Mouse (Mus musculus) MEL (cell line): ENCODE results near the gene Cxcr6. TPM values are rescaled to one million over a fixed set of nuclear protein-coding genes. Genes with fewer than 3 reads are reported as not detected.
A peak's percentile ranks its signal among the peaks of the same experiment; 100 is the strongest.

ENCODE experiments used
- DNase-seq: peaks from one replicate; pipeline ENCODE4 v3.0.0; 2011; ENCODE audit warnings: low read depth, low spot score
- H3K27ac ChIP-seq: 2 replicates; pipeline ENCODE4 v1.5.1; 2012; ENCODE audit warnings: low read depth, mild to moderate bottlenecking, control low read depth, low read length, moderate library complexity; ENCODE audit not compliant: control insufficient read depth
- H3K27me3 ChIP-seq, 2 experiments: fragments of 150-350 bp in 1 of 2; sonication (generic) in 1 of 2; 2 replicates each; pipeline ENCODE4 v1.6.1; 2012; ENCODE audit warnings: low read length in 2 of 2, mild to moderate bottlenecking in 2 of 2, improper control_type of control experiment in 1 of 2, moderate library complexity in 1 of 2; ENCODE audit not compliant: insufficient read depth in 2 of 2, control insufficient read depth in 1 of 2
- H3K36me3 ChIP-seq, 2 experiments: 2 replicates each; pipeline ENCODE4 v1.6.1; 2012 to 2014; ENCODE audit warnings: low read length in 2 of 2, improper control_type of control experiment in 1 of 2, inconsistent platforms in 1 of 2, mild to moderate bottlenecking in 1 of 2; ENCODE audit not compliant: insufficient read depth in 2 of 2, control insufficient read depth in 1 of 2
- H3K4me1 ChIP-seq, 2 experiments: fragments of 150-350 bp in 1 of 2; sonication (generic) in 1 of 2; 2 replicates each; pipeline ENCODE4 v1.6.1; 2012; ENCODE audit warnings: low read length in 2 of 2, improper control_type of control experiment in 1 of 2, mild to moderate bottlenecking in 1 of 2; ENCODE audit not compliant: insufficient read depth in 2 of 2, control insufficient read depth in 1 of 2
- H3K4me3 ChIP-seq, 2 experiments: fragments of 150-350 bp in 1 of 2; sonication (generic) in 1 of 2; 2 replicates each; pipeline ENCODE4 v1.5.1; 2012; ENCODE audit warnings: low read depth in 2 of 2, low read length in 2 of 2, mild to moderate bottlenecking in 2 of 2, moderate library complexity in 2 of 2, control low read depth in 1 of 2, improper control_type of control experiment in 1 of 2; ENCODE audit not compliant: control insufficient read depth in 1 of 2, insufficient read depth in 1 of 2
- H3K79me2 ChIP-seq: 2 replicates; pipeline ENCODE4 v1.6.1; 2012; ENCODE audit warnings: mild to moderate bottlenecking, low read length, moderate library complexity; ENCODE audit not compliant: control insufficient read depth, poor library complexity, insufficient read depth
- H3K9ac ChIP-seq: 2 replicates; pipeline ENCODE4 v1.6.1; 2012; ENCODE audit warnings: low read depth, mild to moderate bottlenecking, control low read depth, low read length, moderate library complexity; ENCODE audit not compliant: control insufficient read depth, poor library complexity, severe bottlenecking
- H3K9me3 ChIP-seq: fragments of 150-350 bp; sonication (generic); replicated peaks from 2 replicates; pipeline ENCODE4 v1.6.1; 2012; ENCODE audit warnings: mild to moderate bottlenecking, low read length, improper control_type of control experiment, moderate library complexity; ENCODE audit not compliant: insufficient read depth
- CHD1 ChIP-seq: IDR thresholded peaks from 2 replicates; pipeline ENCODE4 v1.6.1; 2012; ENCODE audit warnings: low read depth, mild to moderate bottlenecking, inconsistent platforms, low read length, improper control_type of control experiment
- EP300 ChIP-seq, 2 experiments: IDR thresholded peaks; 2 replicates each; pipeline ENCODE4 v1.6.1; 2011; ENCODE audit warnings: improper control_type of control experiment in 2 of 2, low read length in 2 of 2, low read depth in 1 of 2, mild to moderate bottlenecking in 1 of 2
- MAX ChIP-seq: IDR thresholded peaks from 2 replicates; pipeline ENCODE4 v1.6.1; 2011; ENCODE audit warnings: low read length, improper control_type of control experiment
- MEF2A ChIP-seq: IDR thresholded peaks from 2 replicates; pipeline ENCODE4 v1.6.1; 2014; ENCODE audit warnings: low read depth, mild to moderate bottlenecking, inconsistent platforms, low read length, improper control_type of control experiment; ENCODE audit not compliant: poor library complexity, insufficient replicate concordance, severe bottlenecking; ENCODE audit errors: extremely low read depth
- MXI1 ChIP-seq: IDR thresholded peaks from 2 replicates; pipeline ENCODE4 v1.6.1; 2011; ENCODE audit warnings: mild to moderate bottlenecking, low read depth, low read length, improper control_type of control experiment
- MYB ChIP-seq: IDR thresholded peaks from 2 replicates; pipeline ENCODE4 v1.6.1; 2011; ENCODE audit warnings: mild to moderate bottlenecking, low read depth, low read length, improper control_type of control experiment
- MYC ChIP-seq: IDR thresholded peaks from 2 replicates; pipeline ENCODE4 v1.6.1; 2011; ENCODE audit warnings: low read depth, mild to moderate bottlenecking, low read length, improper control_type of control experiment, moderate library complexity
- RAD21 ChIP-seq: IDR thresholded peaks from 2 replicates; pipeline ENCODE4 v1.6.1; 2011; ENCODE audit warnings: mild to moderate bottlenecking, low read depth, low read length, improper control_type of control experiment
- RCOR1 ChIP-seq: IDR thresholded peaks from 2 replicates; pipeline ENCODE4 v1.6.1; 2012; ENCODE audit warnings: low read depth, mild to moderate bottlenecking, inconsistent platforms, low read length, improper control_type of control experiment
- TCF12 ChIP-seq: IDR thresholded peaks from 2 replicates; pipeline ENCODE4 v1.6.1; 2014; ENCODE audit warnings: low read depth, mild to moderate bottlenecking, inconsistent platforms, low read length, improper control_type of control experiment, moderate library complexity
- ZKSCAN1 ChIP-seq: IDR thresholded peaks from 2 replicates; pipeline ENCODE4 v1.6.1; 2012; ENCODE audit warnings: low read depth, mild to moderate bottlenecking, inconsistent platforms, low read length, improper control_type of control experiment, moderate library complexity
- ZNF384 ChIP-seq: IDR thresholded peaks from 2 replicates; pipeline ENCODE4 v1.6.1; 2012; ENCODE audit warnings: low read depth, mild to moderate bottlenecking, inconsistent platforms, low read length, improper control_type of control experiment
- polyA plus RNA-seq, 2 experiments: library from polyadenylated mRNA; stranded (reverse) in 1 of 2; unstranded in 1 of 2; fragments of >175 nt in 1 of 2; fragments of >200 nt in 1 of 2; gene quantifications; 2 replicates each; pipeline versions ENCODE4 v1.2.1 to v1.2.4; 2012; ENCODE audit warnings: low replicate concordance in 2 of 2, low read depth in 1 of 2; ENCODE audit not compliant: insufficient read length in 2 of 2, insufficient read depth in 1 of 2, missing spikeins in 1 of 2
- total RNA-seq: library from RNA; depleted of rRNA; stranded (reverse); fragments of 300-350 nt; gene quantifications from 2 replicates; pipeline ENCODE4 v1.2.3, GENCODE M21; 2012

The Cxcr6 gene
- total and polyA plus RNA-seq, 3 experiments: 0.04 TPM; not detected in 2

- no peak for TF ChIP-seq MAX
These were observed 10.1 kb upstream of the Cxcr6 start (continued) for GRCm38 (mm10) chr9:123796174-123796573.

GRCm38 (mm10) chr9:123801527-123801926, 4.7 kb upstream of the Cxcr6 start:
- Histone ChIP-seq H3K9ac (no peak overlapping the region), H3K27ac (no peak overlapping the region), H3K27me3 (no peaks in the 10 kb centered on the region), H3K36me3 (peaks cover 1 to 4% of the 10 kb centered on the region in 2 experiments; a peak in 2 of 4 replicates), H3K4me1 (peaks cover 0 to 5% of the 10 kb centered on the region in 2 experiments; a peak in 3 of 4 replicates), H3K9me3 (no peaks in the 10 kb centered on the region), H3K4me3 (no peak overlapping the region), H3K79me2 (no peaks in the 10 kb centered on the region)
- DNase-seq: peak; percentile 36
- TF ChIP-seq MYC: no peak
- no peak for TF ChIP-seq TCF12
- TF ChIP-seq CHD1: no peak
- TF ChIP-seq RAD21: no peak
- TF ChIP-seq MXI1: no peak
- no peak for TF ChIP-seq ZKSCAN1
- TF ChIP-seq MEF2A: no peak

DNA sequence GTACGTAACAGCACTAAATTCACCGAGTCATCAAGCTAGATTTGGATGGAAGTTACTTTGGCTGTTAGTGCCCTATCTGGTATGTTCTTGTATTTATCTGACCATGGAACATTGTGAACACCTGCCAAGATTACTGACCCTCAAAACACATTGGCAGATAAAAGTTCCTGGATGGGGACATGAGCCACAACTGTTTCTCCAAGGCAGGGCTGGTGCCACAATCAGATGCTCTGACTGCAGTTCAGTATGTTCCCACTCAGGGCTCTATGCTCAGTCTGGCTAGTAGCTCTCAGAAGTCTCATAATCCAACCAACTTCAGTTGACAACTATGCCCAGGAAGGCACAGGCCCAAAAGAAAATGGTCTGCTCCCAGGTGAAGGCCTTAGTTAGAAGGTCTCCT, 3.9 kb upstream of the Cxcr6 start:
- H3K36me3 ChIP-seq: peaks cover 1 to 4% of the 10 kb centered on the region in 2 experiments; a peak in 2 of 4 replicates
- no peaks in the 10 kb centered on the region for H3K27me3 ChIP-seq
- peak; percentile 15 for DNase-seq
- no peaks in the 10 kb centered on the region for H3K9me3 ChIP-seq
- no peak overlapping the region for H3K9ac ChIP-seq
- TF ChIP-seq MYB (no peak), RCOR1 (no peak), TCF12 (peak; percentile 22; the same call in 1 of the 2 replicates), MYC (no peak), ZNF384 (no peak), EP300 (IDR thresholded peaks at IDR 0.05; ENCODE audit: low read depth in 1 of 2, low read length in 2 of 2) (peak in 1 of 2 experiments; percentile 61; a peak in 2 of 4 replicates)
- H3K4me3 ChIP-seq: no peak overlapping the region
- H3K4me1 ChIP-seq: peaks cover 0 to 5% of the 10 kb centered on the region in 2 experiments; a peak in 3 of 4 replicates
- H3K27ac ChIP-seq: no peak overlapping the region
- no peaks in the 10 kb centered on the region for H3K79me2 ChIP-seq
